Mouse (Mus musculus) E14TG2a.4 (cell line): Measurements from ENCODE around the gene Osbp2.

Source experiments
- H3K27me3 ChIP-seq: 2 replicates; pipeline ENCODE4 v1.6.1; 2014; ENCODE audit warnings: low read length, control low read depth; ENCODE audit not compliant: insufficient read depth
- H3K36me3 ChIP-seq: 2 replicates; pipeline ENCODE4 v1.6.1; 2014; ENCODE audit warnings: low read length, control low read depth; ENCODE audit not compliant: insufficient read depth
- H3K4me1 ChIP-seq: replicated peaks from 2 replicates; pipeline ENCODE4 v1.6.1; 2014; ENCODE audit warnings: low read depth, low read length, control low read depth
- H3K4me3 ChIP-seq: replicated peaks from 2 replicates; pipeline ENCODE4 v1.5.1; 2014; ENCODE audit warnings: mild to moderate bottlenecking, low read length
- H3K9me3 ChIP-seq: 2 replicates; pipeline ENCODE4 v1.6.1; 2014; ENCODE audit warnings: low read length, control low read depth
- CTCF ChIP-seq: conservative IDR thresholded peaks from 2 replicates; pipeline ENCODE4 v1.5.1; 2014; ENCODE audit warnings: low read length
- NANOG ChIP-seq: IDR thresholded peaks from 2 replicates; pipeline ENCODE4 v1.6.1; 2014; ENCODE audit warnings: borderline replicate concordance, low read length, mixed read lengths
- POU5F1 ChIP-seq: IDR thresholded peaks from 2 replicates; pipeline ENCODE4 v1.6.1; 2014; ENCODE audit warnings: low read length, borderline replicate concordance

The Osbp2 gene

GRCm38 (mm10) chr11:3903046-3903445 lies 39.3 kb upstream of the Osbp2 start:
- TF ChIP-seq CTCF = no peak
- no peak for TF ChIP-seq POU5F1
- TF ChIP-seq NANOG = no peak
- H3K4me3 ChIP-seq = no peak overlapping the region
- no peaks in the 10 kb centered on the region for H3K9me3 ChIP-seq
- H3K36me3 ChIP-seq = peaks cover 8% of the 10 kb centered on the region; the same call in 1 of the 2 replicates
- peaks cover 33% of the 10 kb centered on the region for H3K27me3 ChIP-seq
- H3K4me1 ChIP-seq = peaks cover 15% of the 10 kb centered on the region

GRCm38 (mm10) chr11:3902516-3902915 lies 38.8 kb upstream of the Osbp2 start:
- Histone ChIP-seq H3K4me1 (peaks cover 15% of the 10 kb centered on the region), H3K4me3 (no peak overlapping the region), H3K36me3 (peaks cover 10% of the 10 kb centered on the region; the same call in 1 of the 2 replicates), H3K9me3 (no peaks in the 10 kb centered on the region), H3K27me3 (peaks cover 33% of the 10 kb centered on the region)
- no peak for TF ChIP-seq POU5F1
- no peak for TF ChIP-seq CTCF
- TF ChIP-seq NANOG = no peak

DNA sequence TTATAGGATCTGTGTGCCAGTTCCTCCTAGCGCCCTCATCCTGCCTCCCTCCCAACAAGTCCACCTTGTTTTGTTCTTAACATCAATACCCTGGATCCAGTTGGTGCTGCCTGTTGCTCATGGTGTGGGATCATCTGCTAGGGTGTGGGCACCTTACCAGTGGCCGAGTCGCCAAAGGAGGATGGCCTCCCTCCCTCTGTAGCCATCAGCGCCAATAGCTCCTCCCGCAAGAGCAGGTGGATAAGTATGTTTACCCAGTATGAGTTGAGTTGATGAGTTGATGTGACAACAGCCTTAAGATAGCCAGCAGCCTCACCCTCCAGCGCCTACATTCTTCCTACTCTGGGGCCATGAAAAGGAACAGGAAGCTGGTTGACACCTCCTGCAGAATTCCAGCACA lies 36.6 kb upstream of the Osbp2 start:
- Histone ChIP-seq H3K9me3 (no peaks in the 10 kb centered on the region), H3K4me1 (peaks cover 24% of the 10 kb centered on the region), H3K4me3 (no peak overlapping the region), H3K36me3 (peaks cover 7% of the 10 kb centered on the region; the same call in 1 of the 2 replicates), H3K27me3 (peaks cover 37% of the 10 kb centered on the region)
- no peak for TF ChIP-seq NANOG
- no peak for TF ChIP-seq CTCF
- no peak for TF ChIP-seq POU5F1

- Histone ChIP-seq H3K27me3 (peaks cover 24% of the 10 kb centered on the region), H3K4me1 (peaks cover 25% of the 10 kb centered on the region), H3K4me3 (no peak overlapping the region), H3K9me3 (no peaks in the 10 kb centered on the region), H3K36me3 (peaks cover 7% of the 10 kb centered on the region; the same call in 1 of the 2 replicates)
- TF ChIP-seq POU5F1 (no peak), CTCF (no peak), NANOG (no peak)
Observed at GRCm38 (mm10) chr11:3895933-3896332, 32.2 kb upstream of the Osbp2 start.

DNA sequence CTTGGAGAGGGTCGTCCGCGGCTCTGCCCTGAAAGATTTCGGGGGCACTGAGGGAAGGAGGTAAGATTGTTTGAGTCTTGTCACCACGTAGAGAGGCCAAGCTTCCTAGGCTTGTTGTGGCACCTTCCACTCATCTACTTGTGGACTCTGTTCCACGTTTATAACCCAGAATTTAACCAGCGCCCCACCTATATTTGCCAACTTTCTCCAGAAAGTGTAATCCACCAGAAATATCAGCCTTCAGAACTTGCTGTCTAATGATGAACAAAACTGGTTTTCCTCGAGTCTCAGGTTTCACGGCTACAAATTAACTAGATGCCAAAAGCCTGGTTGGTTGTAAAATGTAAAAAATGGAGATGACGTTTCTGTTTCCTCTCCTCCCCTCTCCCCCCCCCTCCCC lies 31.8 kb upstream of the Osbp2 start:
- Histone ChIP-seq H3K4me3 (peak overlapping the region; percentile 80), H3K36me3 (peaks cover 7% of the 10 kb centered on the region; the same call in 1 of the 2 replicates), H3K9me3 (no peaks in the 10 kb centered on the region), H3K27me3 (peaks cover 28% of the 10 kb centered on the region), H3K4me1 (peaks cover 25% of the 10 kb centered on the region)
- TF ChIP-seq POU5F1 (no peak), NANOG (no peak), CTCF (no peak)

GRCm38 (mm10) chr11:3894406-3895281 lies 30.9 kb upstream of the Osbp2 start, which contains the start of the genes 4921536K21Rik and Dusp18:
Gene 4921536K21Rik (minus strand): TSS chr11:3895098.
Gene Dusp18 (plus strand): TSS chr11:3895240.
- Histone ChIP-seq H3K4me1 (peaks cover 25% of the 10 kb centered on the region), H3K27me3 (peaks cover 35% of the 10 kb centered on the region), H3K4me3 (peak within 1 kb of the TSS; percentile 80), H3K36me3 (peaks cover 7% of the 10 kb centered on the region; the same call in 1 of the 2 replicates), H3K9me3 (no peaks in the 10 kb centered on the region)
- TF ChIP-seq NANOG (no peak), POU5F1 (no peak), CTCF (no peak)

DNA sequence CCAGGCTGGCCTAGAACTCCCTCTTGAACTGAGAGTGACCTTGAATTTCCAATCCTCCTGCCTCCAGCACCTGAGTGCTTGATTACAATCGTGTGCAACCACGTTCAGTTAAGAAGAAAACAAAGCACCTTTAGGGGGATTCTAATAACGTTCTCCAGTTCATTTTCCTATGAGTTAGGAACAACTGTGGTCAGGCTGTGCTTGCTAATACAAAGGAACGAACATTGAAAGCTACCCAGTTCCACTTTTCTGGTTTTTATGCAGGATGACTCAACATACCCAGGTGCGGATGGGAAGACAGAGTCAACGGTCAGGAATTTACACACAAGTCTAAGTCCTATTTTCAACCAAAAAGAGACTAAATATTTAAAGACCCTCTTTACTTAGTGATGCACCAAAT lies 30.3 kb upstream of the Osbp2 start:
- Histone ChIP-seq H3K9me3 (no peaks in the 10 kb centered on the region), H3K36me3 (peaks cover 7% of the 10 kb centered on the region; the same call in 1 of the 2 replicates), H3K27me3 (peaks cover 37% of the 10 kb centered on the region), H3K4me3 (no peak overlapping the region), H3K4me1 (peaks cover 25% of the 10 kb centered on the region)
- TF ChIP-seq CTCF = no peak
- TF ChIP-seq NANOG = no peak
- TF ChIP-seq POU5F1 = no peak

GRCm38 (mm10) chr11:3887331-3887730 lies 23.6 kb upstream of the Osbp2 start:
- peaks cover 20% of the 10 kb centered on the region for H3K4me1 ChIP-seq
- H3K27me3 ChIP-seq = peaks cover 21% of the 10 kb centered on the region
- H3K9me3 ChIP-seq = no peaks in the 10 kb centered on the region
- no peaks in the 10 kb centered on the region for H3K36me3 ChIP-seq
- no peak overlapping the region for H3K4me3 ChIP-seq
- TF ChIP-seq CTCF (no peak), POU5F1 (no peak), NANOG (no peak)
